ENCODE assay signal across 9 mouse cellular contexts in the genomic region with DNA sequence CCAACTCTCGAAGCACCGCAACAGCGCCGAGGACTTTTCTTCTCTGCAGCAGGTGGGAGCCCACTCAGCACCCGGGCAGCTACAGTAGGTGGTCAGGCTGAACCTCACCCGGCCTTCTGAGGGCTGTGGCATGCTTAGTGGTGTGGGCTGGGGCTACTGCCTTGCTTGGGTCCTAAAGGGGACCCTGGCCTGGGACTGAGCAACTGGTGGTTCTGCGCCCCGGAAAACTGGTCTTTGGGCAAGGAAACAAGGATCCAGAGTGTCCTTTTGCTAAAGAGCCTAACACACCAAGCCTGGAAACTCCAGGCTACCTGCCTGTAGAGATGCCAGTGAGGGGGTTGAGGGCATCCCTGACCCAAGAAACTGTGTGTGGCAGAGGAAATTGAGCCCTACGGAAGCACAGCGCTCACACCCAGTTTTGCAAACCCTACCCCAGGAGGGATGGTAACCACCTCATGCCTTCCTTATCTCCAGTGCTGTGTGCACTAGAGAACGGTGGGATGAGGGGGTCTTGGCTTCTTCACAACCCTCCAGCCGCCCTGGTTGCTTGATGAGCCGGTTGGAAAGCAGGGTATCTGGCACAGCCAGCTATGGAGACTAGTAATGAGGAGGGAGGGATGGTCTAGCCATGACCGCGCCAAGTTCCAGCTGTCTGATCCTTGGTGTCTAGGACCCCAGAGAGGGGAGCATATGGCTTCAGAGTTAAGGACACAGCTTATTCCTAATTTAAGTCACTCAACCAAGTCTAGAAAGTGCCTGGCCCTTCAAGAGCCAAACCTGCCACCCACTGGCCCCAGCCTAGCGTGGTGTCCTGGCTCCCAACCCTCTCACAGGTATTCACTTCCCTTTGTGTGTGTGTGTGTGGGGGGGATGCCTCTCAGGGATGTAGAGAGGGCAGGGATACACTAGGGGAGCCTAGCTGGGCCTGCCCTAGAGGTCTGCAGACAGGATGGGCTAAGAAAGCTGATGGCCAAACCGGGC. TPM values are rescaled to one million over a fixed set of nuclear protein-coding genes. Genes with fewer than 3 reads are reported as not detected.
DNase-seq lines count a peak whose midpoint lies in the region; ATAC-seq lines count a peak whose summit lies in the region.
"Had no signal": no experiment of that assay in that cellular context is flagged by ENCODE, and none has a peak within 500 bp of the region (broad histone marks: within the 10 kb centered on the region; RNA-seq: fewer than 3 reads in every experiment).

No protein-coding gene starts in this region.

- H3K27ac ChIP-seq in kidney, embryonic 15.5 days, result peak overlapping the region; percentile 92
- H3K27ac ChIP-seq in embryonic facial prominence, embryonic 12.5 days, result peak overlapping the region; percentile 84
- no peak overlapping the region for H3K27ac ChIP-seq in hindbrain, embryonic 14.5 days
- no peak overlapping the region for H3K27ac ChIP-seq in midbrain, embryonic 13.5 days

- H3K9ac ChIP-seq in kidney, embryonic 15.5 days, result peak overlapping the region; percentile 50
- peak overlapping the region; percentile 57 for H3K9ac ChIP-seq in embryonic facial prominence, embryonic 12.5 days
- H3K9ac ChIP-seq in hindbrain, embryonic 14.5 days, result peak overlapping the region; percentile 42
- H3K9ac ChIP-seq in midbrain, embryonic 13.5 days (replicated peaks), result peak overlapping the region; percentile 57

- H3K4me3 ChIP-seq in kidney, embryonic 15.5 days (replicated peaks), result peak overlapping the region; percentile 46
- H3K4me3 ChIP-seq in embryonic facial prominence, embryonic 12.5 days, result peak overlapping the region; percentile 35
- peak overlapping the region; percentile 22 for H3K4me3 ChIP-seq in hindbrain, embryonic 14.5 days (replicated peaks; ENCODE audit: low read length)
- peak overlapping the region; percentile 39 for H3K4me3 ChIP-seq in midbrain, embryonic 13.5 days (replicated peaks)

- no peak for ATAC-seq in kidney, embryonic 15.5 days (replicated peaks; ENCODE audit: low FRiP score)
- ATAC-seq in embryonic facial prominence, embryonic 12.5 days (ENCODE audit: insufficient number of reproducible peaks, insufficient read depth, low FRiP score, low TSS enrichment), result no peak
- ATAC-seq in hindbrain, embryonic 14.5 days (ENCODE audit: low FRiP score), result no peak; the same call in 1 of the 2 replicates
- no peak for ATAC-seq in midbrain, embryonic 13.5 days
- no peak for ATAC-seq in inflammation-experienced regulatory T-cells, adult 6 months

- DNase-seq in kidney, postnatal 36 days, result no peak
- DNase-seq in hindbrain, embryonic 14.5 days (ENCODE audit: low spot score), result no peak
- DNase-seq in c-Kit-positive CD71-positive TER-119-positive erythroid progenitor cells, embryonic 14.5 days (ENCODE audit: low spot score), result no peak
- DNase-seq in left cerebral cortex, postnatal 36 days (ENCODE audit: low spot score in 2 of 2), result no peak
- DNase-seq: cerebellum, adult 9-11 months had no signal

- no peaks in the 10 kb centered on the region for H3K36me3 ChIP-seq in kidney, embryonic 15.5 days
- H3K36me3 ChIP-seq in embryonic facial prominence, embryonic 12.5 days, result no peaks in the 10 kb centered on the region
- no peaks in the 10 kb centered on the region for H3K36me3 ChIP-seq in hindbrain, embryonic 14.5 days (replicated peaks; ENCODE audit: control insufficient read depth, insufficient read depth)
- H3K36me3 ChIP-seq in midbrain, embryonic 13.5 days, result no peaks in the 10 kb centered on the region

- peak overlapping the region; percentile 75 for H3K4me2 ChIP-seq in kidney, embryonic 15.5 days
- peak overlapping the region; percentile 63 for H3K4me2 ChIP-seq in embryonic facial prominence, embryonic 12.5 days (replicated peaks)
- H3K4me2 ChIP-seq in hindbrain, embryonic 14.5 days (replicated peaks), result peak overlapping the region; percentile 53
- peak overlapping the region; percentile 73 for H3K4me2 ChIP-seq in midbrain, embryonic 13.5 days (replicated peaks)

- WGBS in kidney, embryonic 15.5 days, result 33% methylated on average over 17 of the region's 17 CpGs
- 33% methylated on average over 17 of the region's 17 CpGs for WGBS in embryonic facial prominence, embryonic 12.5 days
- WGBS in hindbrain, embryonic 14.5 days, result 33% methylated on average over 17 of the region's 17 CpGs
- 34% methylated on average over 17 of the region's 17 CpGs for WGBS in midbrain, embryonic 13.5 days

- intact Hi-C loops in left cerebral cortex, postnatal 36 days (cut with DNase I), result no loop called here

- peaks cover 50% of the 10 kb centered on the region for H3K4me1 ChIP-seq in kidney, embryonic 15.5 days
- H3K4me1 ChIP-seq in embryonic facial prominence, embryonic 12.5 days, result peaks cover 27% of the 10 kb centered on the region
- peaks cover 15% of the 10 kb centered on the region for H3K4me1 ChIP-seq in hindbrain, embryonic 14.5 days (replicated peaks; ENCODE audit: control insufficient read depth, insufficient read depth, low read length)
- H3K4me1 ChIP-seq in midbrain, embryonic 13.5 days (replicated peaks), result peaks cover 27% of the 10 kb centered on the region

- H3K27me3 ChIP-seq in kidney, embryonic 15.5 days, result peaks cover 6% of the 10 kb centered on the region; the same call in 1 of the 2 replicates
- no peaks in the 10 kb centered on the region for H3K27me3 ChIP-seq in embryonic facial prominence, embryonic 12.5 days
- peaks cover 4% of the 10 kb centered on the region; the same call in 1 of the 2 replicates for H3K27me3 ChIP-seq in hindbrain, embryonic 14.5 days (ENCODE audit: control insufficient read depth, insufficient read depth, low read length)
- H3K27me3 ChIP-seq in midbrain, embryonic 13.5 days, result peaks cover 14% of the 10 kb centered on the region

- H3K9me3 ChIP-seq in kidney, embryonic 15.5 days (replicated peaks), result no peaks in the 10 kb centered on the region
- no peaks in the 10 kb centered on the region for H3K9me3 ChIP-seq in embryonic facial prominence, embryonic 12.5 days
- H3K9me3 ChIP-seq in hindbrain, embryonic 14.5 days (ENCODE audit: control insufficient read depth, low read length), result no peaks in the 10 kb centered on the region
- no peaks in the 10 kb centered on the region for H3K9me3 ChIP-seq in midbrain, embryonic 13.5 days

RNA-seq across cellular contexts. Expression of gene Myl9, which starts 0.5 kb away (rescaled TPM):
- 305 and 466 TPM in 2 replicates for polyA plus RNA-seq in kidney, embryonic 15.5 days (2015; fragmentation: Nextera tagmentation; extraction: Ambion mirVana)
- 182 and 184 TPM in 2 replicates for polyA plus RNA-seq in embryonic facial prominence, embryonic 12.5 days (2016; fragmentation: Nextera tagmentation; extraction: Ambion mirVana)
- polyA plus RNA-seq in hindbrain, embryonic 14.5 days (2014; fragmentation: Nextera tagmentation; extraction: Ambion mirVana), result 41.4 and 47.1 TPM in 2 replicates
- polyA plus RNA-seq in midbrain, embryonic 13.5 days (2015; fragmentation: Nextera tagmentation; extraction: Ambion mirVana), result 33.0 and 37.4 TPM in 2 replicates
- polyA plus RNA-seq in inflammation-experienced regulatory T-cells, adult 6 months (2017; shearing (Covaris generic)), result not detected
- total RNA-seq in left cerebral cortex, postnatal 36 days (2021), result 10 to 100 TPM; 16.6 to 16.9 TPM

Comparison
In these comparisons a context has a peak if more than half of its experiments do, and no peak if none do; other contexts are left out.
1. H3K27ac ChIP-seq: peak in kidney, embryonic 15.5 days (single experiment) and embryonic facial prominence, embryonic 12.5 days (single experiment); none in hindbrain, embryonic 14.5 days (single experiment) and midbrain, embryonic 13.5 days (single experiment).
2. RNA of gene Myl9, which starts 0.5 kb away (polyA plus RNA-seq): 305 to 466 TPM in kidney, embryonic 15.5 days, 182 to 184 TPM in embryonic facial prominence, embryonic 12.5 days, 41.4 to 47.1 TPM in hindbrain, embryonic 14.5 days and 33.0 to 37.4 TPM in midbrain, embryonic 13.5 days; not detected in inflammation-experienced regulatory T-cells, adult 6 months; every median in the first group is over 10 times any median in the second.
3. Peak in every context shown above with its lines, with median percentiles within 50 percentile points of each other: H3K4me2 ChIP-seq, H3K4me3 ChIP-seq and H3K9ac ChIP-seq.